Mouse (Mus musculus) thymus, adult 2 months (tissue): ENCODE data around the gene Slco2a1.

Experiments
- CTCF ChIP-seq: fragments of 200-500 bp; IDR thresholded peaks from 2 replicates; pipeline ENCODE4 v1.5.1; 2012; ENCODE audit warnings: mild to moderate bottlenecking, control low read depth, low read length, moderate library complexity, borderline replicate concordance; ENCODE audit not compliant: control insufficient read depth, poor library complexity, insufficient read depth; ENCODE audit errors: extremely low read depth
- POLR2A ChIP-seq: fragments of 200-500 bp; IDR thresholded peaks from 2 replicates; pipeline ENCODE4 v1.6.1; 2012; ENCODE audit warnings: mild to moderate bottlenecking, low read length, control low read depth, moderate library complexity; ENCODE audit not compliant: control insufficient read depth, poor library complexity, insufficient read depth; ENCODE audit errors: extremely low read depth

- TF ChIP-seq CTCF (no peak), POLR2A (no peak)
Observed at GRCm38 (mm10) chr9:103027150-103027889, 38.8 kb downstream of the Slco2a1 start.
